Mouse (Mus musculus) cerebellum, adult 18-20 months (tissue): ENCODE measurements at regions not wholly inside any gene's neighbourhood (a gene's known extent, or its start where the extent isn't known, plus 50 kb on each side); places are given as distances from the start of the nearest gene placed in this dataset.

Experiments
- DNase-seq, 2 experiments: peaks; one replicate each; pipeline ENCODE4 v3.0.0; 2021

DNA sequence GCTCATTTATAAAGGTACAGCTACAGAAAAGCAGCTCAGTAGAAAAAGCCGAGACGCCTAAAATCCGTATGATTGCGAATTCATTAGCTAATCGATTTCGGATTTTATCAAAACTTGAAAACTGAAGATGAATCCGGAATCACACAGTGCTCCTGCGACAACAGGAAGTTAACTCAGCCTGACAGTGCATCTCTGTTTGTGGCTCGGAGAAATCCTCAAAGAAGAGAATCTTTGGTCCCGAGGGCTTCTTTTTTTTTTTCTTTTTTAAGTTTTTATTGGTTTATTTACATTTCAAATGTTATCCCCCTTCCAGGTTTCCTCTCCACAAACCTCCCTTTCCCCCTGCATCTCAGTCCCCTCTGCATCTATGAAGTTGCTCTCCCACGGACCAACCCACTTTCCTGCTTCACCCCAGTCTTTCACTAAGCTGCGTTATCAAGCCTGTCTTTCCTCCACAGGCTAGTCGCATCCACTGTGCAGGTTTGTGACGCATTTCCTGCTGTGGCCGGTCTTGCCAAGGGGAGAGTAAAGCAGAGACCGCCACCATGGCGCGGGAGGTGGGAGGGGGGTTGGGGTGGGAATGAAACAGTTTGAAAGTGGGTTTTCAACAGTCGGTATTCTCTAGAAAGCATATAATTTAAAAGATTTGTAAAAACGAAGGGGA lies 593.4 kb upstream of the Snrpn start:
- DNase-seq, result peak; percentile 17 to 55

DNA sequence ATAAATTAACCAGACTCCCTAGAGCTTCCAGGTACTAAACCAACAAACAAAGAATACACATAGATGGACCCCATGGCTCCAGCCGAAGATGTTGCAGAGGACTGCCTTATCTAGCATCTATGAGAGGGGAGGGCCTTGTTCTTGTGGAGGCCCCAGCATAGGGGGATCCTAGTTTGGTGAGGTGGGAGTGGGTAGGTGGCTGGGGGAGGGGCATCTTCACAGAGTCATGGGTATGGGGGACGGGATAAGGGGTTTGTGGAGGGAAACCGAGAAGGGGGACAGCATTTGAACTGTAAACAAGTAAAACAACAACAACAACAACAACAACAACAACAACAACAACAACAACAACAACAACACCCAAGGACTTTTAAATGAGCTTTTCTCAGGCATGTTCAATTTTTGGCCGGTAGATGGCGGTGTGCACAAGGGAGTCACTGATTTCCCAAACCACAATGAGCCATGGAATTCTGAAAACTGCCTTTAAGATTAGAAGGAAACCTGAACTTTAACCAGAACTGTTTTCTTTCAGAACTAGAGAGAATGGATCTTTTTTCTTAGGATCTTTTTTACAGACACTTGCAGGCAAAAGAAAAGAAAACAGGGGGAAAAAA lies 588.2 kb upstream of the Snrpn start:
- DNase-seq, result peak in 1 of 2 experiments; percentile 5
